Mouse (Mus musculus): ENCODE measurements around the gene Klhl21. TPM values are rescaled to one million over a fixed set of nuclear protein-coding genes. Genes with fewer than 3 reads are reported as not detected.
A peak's percentile ranks its signal among the peaks of the same experiment; 100 is the strongest.

Gene Klhl21
- total RNA-seq, 1 experiment: 19.7 TPM

GRCm38 (mm10) chr4:151980699-151981098, 27.9 kb upstream of the Klhl21 start:
- TF ChIP-seq ZC3H11A (IDR thresholded peaks at IDR 0.05; ENCODE audit: borderline replicate concordance, low read depth, low read length) (no peak), HCFC1 (IDR thresholded peaks at IDR 0.05; ENCODE audit: borderline replicate concordance, insufficient read depth, low read length) (no peak), ZNF384 (IDR thresholded peaks at IDR 0.05; ENCODE audit: low read depth, low read length) (no peak), MAFK (IDR thresholded peaks at IDR 0.05; ENCODE audit: insufficient read depth, low read depth, low read length) (no peak), CHD2 (IDR thresholded peaks at IDR 0.05; ENCODE audit: low read depth, low read length) (no peak)
- DNase-seq (ENCODE audit: low read depth, low spot score): no peak
- Histone ChIP-seq H3K36me3 (ENCODE audit: control insufficient read depth, insufficient read depth, low read length, poor library complexity, severe bottlenecking) (peaks cover 41% of the 10 kb centered on the region), H3K27ac (ENCODE audit: insufficient read depth, low read depth, low read length, poor library complexity, severe bottlenecking) (no peak overlapping the region), H3K9ac (ENCODE audit: insufficient read depth, low read depth, low read length, poor library complexity, severe bottlenecking) (no peak overlapping the region), H3K9me3 (ENCODE audit: control insufficient read depth, insufficient read depth, low read depth, low read length) (no peaks in the 10 kb centered on the region), H3K4me3 (ENCODE audit: insufficient read depth in 1 of 2, low read depth in 1 of 2, low read length in 2 of 2, poor library complexity in 1 of 2, severe bottlenecking in 1 of 2) (no peak overlapping the region), H3K4me1 (ENCODE audit: control insufficient read depth in 2 of 2, insufficient read depth in 2 of 2, low read length in 2 of 2, poor library complexity in 1 of 2) (peaks cover 0 to 12% of the 10 kb centered on the region in 2 experiments; a peak in 2 of 4 replicates)
- in situ Hi-C loops (cut with MboI; ENCODE audit: low sequenced_read_pairs in 2 of 2, unreplicated experiment in 2 of 2): no loop called here

GRCm38 (mm10) chr4:151981363-151981762, 27.2 kb upstream of the Klhl21 start:
- Histone ChIP-seq H3K27ac (ENCODE audit: insufficient read depth, low read depth, low read length, poor library complexity, severe bottlenecking) (no peak overlapping the region), H3K4me1 (ENCODE audit: control insufficient read depth in 2 of 2, insufficient read depth in 2 of 2, low read length in 2 of 2, poor library complexity in 1 of 2) (peaks cover 0 to 17% of the 10 kb centered on the region in 2 experiments; a peak in 3 of 4 replicates), H3K9ac (ENCODE audit: insufficient read depth, low read depth, low read length, poor library complexity, severe bottlenecking) (no peak overlapping the region), H3K9me3 (ENCODE audit: control insufficient read depth, insufficient read depth, low read depth, low read length) (no peaks in the 10 kb centered on the region), H3K4me3 (ENCODE audit: insufficient read depth in 1 of 2, low read depth in 1 of 2, low read length in 2 of 2, poor library complexity in 1 of 2, severe bottlenecking in 1 of 2) (peak overlapping the region in 1 of 2 experiments; percentile 16; a peak in 1 of 4 replicates), H3K36me3 (ENCODE audit: control insufficient read depth, insufficient read depth, low read length, poor library complexity, severe bottlenecking) (peaks cover 40% of the 10 kb centered on the region)
- DNase-seq (ENCODE audit: low read depth, low spot score): peak; percentile 61
- TF ChIP-seq MAFK (IDR thresholded peaks at IDR 0.05; ENCODE audit: insufficient read depth, low read depth, low read length): no peak
- peak; percentile 49; the same call in 1 of the 2 replicates for TF ChIP-seq ZC3H11A (IDR thresholded peaks at IDR 0.05; ENCODE audit: borderline replicate concordance, low read depth, low read length)
- in situ Hi-C loops (cut with MboI; ENCODE audit: low sequenced_read_pairs in 2 of 2, unreplicated experiment in 2 of 2): no loop called here

GRCm38 (mm10) chr4:151983043-151983442, 25.6 kb upstream of the Klhl21 start:
- Histone ChIP-seq H3K9ac (ENCODE audit: insufficient read depth, low read depth, low read length, poor library complexity, severe bottlenecking) (no peak overlapping the region), H3K27ac (ENCODE audit: insufficient read depth, low read depth, low read length, poor library complexity, severe bottlenecking) (no peak overlapping the region)
- TF ChIP-seq CHD2 (IDR thresholded peaks at IDR 0.05; ENCODE audit: low read depth, low read length): no peak
- no peak for TF ChIP-seq ZC3H11A (IDR thresholded peaks at IDR 0.05; ENCODE audit: borderline replicate concordance, low read depth, low read length)

GRCm38 (mm10) chr4:151983560-151983959, 25.0 kb upstream of the Klhl21 start:
- Histone ChIP-seq H3K4me1 (ENCODE audit: control insufficient read depth in 2 of 2, insufficient read depth in 2 of 2, low read length in 2 of 2, poor library complexity in 1 of 2) (peaks cover 0 to 23% of the 10 kb centered on the region in 2 experiments; a peak in 3 of 4 replicates), H3K36me3 (ENCODE audit: control insufficient read depth, insufficient read depth, low read length, poor library complexity, severe bottlenecking) (peaks cover 29% of the 10 kb centered on the region), H3K9me3 (ENCODE audit: control insufficient read depth, insufficient read depth, low read depth, low read length) (no peaks in the 10 kb centered on the region), H3K4me3 (ENCODE audit: insufficient read depth in 1 of 2, low read depth in 1 of 2, low read length in 2 of 2, poor library complexity in 1 of 2, severe bottlenecking in 1 of 2) (peak overlapping the region in 1 of 2 experiments; percentile 36; a peak in 1 of 4 replicates), H3K27ac (ENCODE audit: insufficient read depth, low read depth, low read length, poor library complexity, severe bottlenecking) (no peak overlapping the region), H3K9ac (ENCODE audit: insufficient read depth, low read depth, low read length, poor library complexity, severe bottlenecking) (0 out of 2 replicates have a peak overlapping the region, but pooled peaks have one; percentile 21)
- no peak for DNase-seq (ENCODE audit: low read depth, low spot score)
- in situ Hi-C loops (cut with MboI; ENCODE audit: low sequenced_read_pairs in 2 of 2, unreplicated experiment in 2 of 2): no loop called here
- TF ChIP-seq CHD2 (IDR thresholded peaks at IDR 0.05; ENCODE audit: low read depth, low read length) (no peak), HCFC1 (IDR thresholded peaks at IDR 0.05; ENCODE audit: borderline replicate concordance, insufficient read depth, low read length) (no peak), ZC3H11A (IDR thresholded peaks at IDR 0.05; ENCODE audit: borderline replicate concordance, low read depth, low read length) (no peak), ZNF384 (IDR thresholded peaks at IDR 0.05; ENCODE audit: low read depth, low read length) (no peak), MAFK (IDR thresholded peaks at IDR 0.05; ENCODE audit: insufficient read depth, low read depth, low read length) (no peak)

More at GRCm38 (mm10) chr4:151983043-151983442, 25.6 kb upstream of the Klhl21 start:
- Histone ChIP-seq H3K36me3 (ENCODE audit: control insufficient read depth, insufficient read depth, low read length, poor library complexity, severe bottlenecking) (peaks cover 32% of the 10 kb centered on the region), H3K4me1 (ENCODE audit: control insufficient read depth in 2 of 2, insufficient read depth in 2 of 2, low read length in 2 of 2, poor library complexity in 1 of 2) (peaks cover 0 to 22% of the 10 kb centered on the region in 2 experiments; a peak in 3 of 4 replicates), H3K4me3 (ENCODE audit: insufficient read depth in 1 of 2, low read depth in 1 of 2, low read length in 2 of 2, poor library complexity in 1 of 2, severe bottlenecking in 1 of 2) (no peak overlapping the region), H3K9me3 (ENCODE audit: control insufficient read depth, insufficient read depth, low read depth, low read length) (no peaks in the 10 kb centered on the region)
- no peak for DNase-seq (ENCODE audit: low read depth, low spot score)
- in situ Hi-C loops (cut with MboI; ENCODE audit: low sequenced_read_pairs in 2 of 2, unreplicated experiment in 2 of 2): no loop called here

GRCm38 (mm10) chr4:151985886-151986285, 22.7 kb upstream of the Klhl21 start:
- H3K36me3 ChIP-seq (ENCODE audit: control insufficient read depth, insufficient read depth, low read length, poor library complexity, severe bottlenecking): peaks cover 15% of the 10 kb centered on the region

More at GRCm38 (mm10) chr4:151985886-151986285, 22.7 kb upstream of the Klhl21 start:
- no peaks in the 10 kb centered on the region for H3K9me3 ChIP-seq (ENCODE audit: control insufficient read depth, insufficient read depth, low read depth, low read length)
- no peak overlapping the region for H3K4me3 ChIP-seq (ENCODE audit: insufficient read depth in 1 of 2, low read depth in 1 of 2, low read length in 2 of 2, poor library complexity in 1 of 2, severe bottlenecking in 1 of 2)
- no peak overlapping the region for H3K27ac ChIP-seq (ENCODE audit: insufficient read depth, low read depth, low read length, poor library complexity, severe bottlenecking)
- H3K4me1 ChIP-seq (ENCODE audit: control insufficient read depth in 2 of 2, insufficient read depth in 2 of 2, low read length in 2 of 2, poor library complexity in 1 of 2): peaks cover 0 to 29% of the 10 kb centered on the region in 2 experiments; a peak in 3 of 4 replicates
- no peak overlapping the region for H3K9ac ChIP-seq (ENCODE audit: insufficient read depth, low read depth, low read length, poor library complexity, severe bottlenecking)
- no peak for TF ChIP-seq MAFK (IDR thresholded peaks at IDR 0.05; ENCODE audit: insufficient read depth, low read depth, low read length)
- TF ChIP-seq ZNF384 (IDR thresholded peaks at IDR 0.05; ENCODE audit: low read depth, low read length): no peak
- TF ChIP-seq HCFC1 (IDR thresholded peaks at IDR 0.05; ENCODE audit: borderline replicate concordance, insufficient read depth, low read length): no peak
- no peak for TF ChIP-seq ZC3H11A (IDR thresholded peaks at IDR 0.05; ENCODE audit: borderline replicate concordance, low read depth, low read length)
- no peak for TF ChIP-seq CHD2 (IDR thresholded peaks at IDR 0.05; ENCODE audit: low read depth, low read length)
- in situ Hi-C loops (cut with MboI; ENCODE audit: low sequenced_read_pairs in 2 of 2, unreplicated experiment in 2 of 2): no loop called here
- no peak for DNase-seq (ENCODE audit: low read depth, low spot score)
